Mouse (Mus musculus) heart, postnatal 0 days (tissue): ENCODE measurements at regions not wholly inside any gene's neighbourhood (a gene's known extent, or its start where the extent isn't known, plus 50 kb on each side); places are given as distances from the start of the nearest gene placed in this dataset.

ENCODE experiments used
- ATAC-seq: fragments of 200-750 bp; cut with Nextera tagmentation; 2 replicates; pipeline ENCODE4 v1.8.0; 2017; ENCODE audit warnings: low read depth, moderate number of reproducible peaks, moderate library complexity; ENCODE audit not compliant: insufficient read depth
- DNase-seq: peaks from one replicate; pipeline ENCODE4 v3.0.0-alpha.2; 2016; ENCODE audit warnings: low spot score
- H3K27ac ChIP-seq: fragments of 300-500 bp; sonication (generic); 2 replicates; pipeline ENCODE4 v1.5.1; 2014; ENCODE audit warnings: low read depth, mild to moderate bottlenecking
- H3K27me3 ChIP-seq: fragments of 300-500 bp; sonication (generic); 2 replicates; pipeline ENCODE4 v1.6.1; 2014; ENCODE audit warnings: low read length, mixed read lengths; ENCODE audit not compliant: control insufficient read depth, insufficient read depth
- H3K36me3 ChIP-seq: fragments of 300-500 bp; sonication (generic); replicated peaks from 2 replicates; pipeline ENCODE4 v1.6.1; 2014; ENCODE audit warnings: low read length, mixed read lengths; ENCODE audit not compliant: control insufficient read depth, insufficient read depth
- H3K4me1 ChIP-seq: fragments of 300-500 bp; sonication (generic); 2 replicates; pipeline ENCODE4 v1.6.1; 2014; ENCODE audit warnings: antibody characterized with exemption; ENCODE audit not compliant: control insufficient read depth, insufficient read depth
- H3K4me2 ChIP-seq: fragments of 300-500 bp; sonication (generic); 2 replicates; pipeline ENCODE4 v1.6.1; 2014; ENCODE audit warnings: low read depth, mild to moderate bottlenecking, low read length, moderate library complexity
- H3K4me3 ChIP-seq: fragments of 300-500 bp; sonication (generic); 2 replicates; pipeline ENCODE4 v1.5.1; 2014; ENCODE audit warnings: low read depth, low read length
- H3K9ac ChIP-seq: fragments of 300-500 bp; sonication (generic); replicated peaks from 2 replicates; pipeline ENCODE4 v1.6.1; 2014; ENCODE audit warnings: low read depth, low read length, mixed read lengths
- H3K9me3 ChIP-seq: fragments of 300-500 bp; sonication (generic); replicated peaks from 2 replicates; pipeline ENCODE4 v1.6.1; 2016; ENCODE audit warnings: low read length; ENCODE audit not compliant: control insufficient read depth
- CTCF ChIP-seq: IDR thresholded peaks from 2 replicates; pipeline ENCODE4 v1.5.1; 2016; ENCODE audit warnings: antibody characterized with exemption, control low read depth, low read depth
- EP300 ChIP-seq: IDR thresholded peaks from 2 replicates; pipeline ENCODE4 v1.6.1; 2016; ENCODE audit warnings: antibody characterized with exemption, low read depth
- WGBS: fragments of 180-500 bp; shearing (Covaris S2); extraction: QIAGEN DNeasy Blood & Tissue Kit; methylation state at CpG from one replicate; pipeline ENCODE4 v1.1.7; 2014; 5-methylcytosine and 5-hydroxymethylcytosine counted together

- TF ChIP-seq EP300: no peak
- TF ChIP-seq CTCF: no peak
- no peak overlapping the region for H3K4me3 ChIP-seq
- 85% methylated on average over 4 of the region's 4 CpGs for WGBS
Observed at GRCm38 (mm10) chr4:54156146-54156545, 330.3 kb downstream of the Tmem38b start.

GRCm38 (mm10) chr4:54161337-54161993, 335.6 kb downstream of the Tmem38b start:
- 90% methylated on average over 9 of the region's 9 CpGs for WGBS
- no peak overlapping the region for H3K4me2 ChIP-seq
- H3K27me3 ChIP-seq: no peaks in the 10 kb centered on the region
- no peak overlapping the region for H3K4me3 ChIP-seq
- H3K36me3 ChIP-seq: no peaks in the 10 kb centered on the region
- no peaks in the 10 kb centered on the region for H3K9me3 ChIP-seq
- ATAC-seq (no peak), DNase-seq (no peak)
- no peak overlapping the region for H3K27ac ChIP-seq
- H3K9ac ChIP-seq: no peak overlapping the region
- H3K4me1 ChIP-seq: no peaks in the 10 kb centered on the region
- TF ChIP-seq CTCF (no peak), EP300 (no peak)

More at GRCm38 (mm10) chr4:54156146-54156545, 330.3 kb downstream of the Tmem38b start:
- H3K27ac ChIP-seq: no peak overlapping the region
- H3K9me3 ChIP-seq: no peaks in the 10 kb centered on the region
- DNase-seq: no peak
- no peaks in the 10 kb centered on the region for H3K36me3 ChIP-seq
- no peaks in the 10 kb centered on the region for H3K4me1 ChIP-seq
- no peak overlapping the region for H3K4me2 ChIP-seq
- no peaks in the 10 kb centered on the region for H3K27me3 ChIP-seq
- ATAC-seq: no peak
- H3K9ac ChIP-seq: no peak overlapping the region

GRCm38 (mm10) chr4:54162308-54162707, 336.5 kb downstream of the Tmem38b start:
- H3K4me1 ChIP-seq: no peaks in the 10 kb centered on the region
- no peak for DNase-seq
- H3K9ac ChIP-seq: no peak overlapping the region
- H3K4me3 ChIP-seq: no peak overlapping the region
- WGBS: 82% methylated on average over 8 of the region's 8 CpGs
- H3K4me2 ChIP-seq: no peak overlapping the region
- no peaks in the 10 kb centered on the region for H3K27me3 ChIP-seq
- no peak for ATAC-seq
- no peak overlapping the region for H3K27ac ChIP-seq
- H3K36me3 ChIP-seq: no peaks in the 10 kb centered on the region
- no peaks in the 10 kb centered on the region for H3K9me3 ChIP-seq
- TF ChIP-seq EP300 (no peak), CTCF (no peak)

GRCm38 (mm10) chr4:54170202-54170931, 344.5 kb downstream of the Tmem38b start:
- no peak for DNase-seq

GRCm38 (mm10) chr4:54184213-54184612, 358.4 kb downstream of the Tmem38b start:
- Histone ChIP-seq H3K27me3 (no peaks in the 10 kb centered on the region), H3K9me3 (peaks cover 6% of the 10 kb centered on the region; the same call in 1 of the 2 replicates), H3K4me3 (no peak overlapping the region), H3K36me3 (no peaks in the 10 kb centered on the region), H3K4me2 (no peak overlapping the region), H3K4me1 (no peaks in the 10 kb centered on the region), H3K27ac (no peak overlapping the region), H3K9ac (no peak overlapping the region)
- no peak for DNase-seq
- no peak for TF ChIP-seq CTCF
- no peak for TF ChIP-seq EP300
- ATAC-seq: no peak
- WGBS: 78% methylated on average over 1 of the region's 1 CpGs

More at GRCm38 (mm10) chr4:54170202-54170931, 344.5 kb downstream of the Tmem38b start:
- Histone ChIP-seq H3K9ac (no peak overlapping the region), H3K4me2 (no peak overlapping the region), H3K4me1 (no peaks in the 10 kb centered on the region), H3K4me3 (no peak overlapping the region), H3K36me3 (no peaks in the 10 kb centered on the region), H3K9me3 (no peaks in the 10 kb centered on the region), H3K27ac (no peak overlapping the region), H3K27me3 (no peaks in the 10 kb centered on the region)
- WGBS: 84% methylated on average over 13 of the region's 13 CpGs
- no peak for TF ChIP-seq EP300
- no peak for TF ChIP-seq CTCF
- no peak for ATAC-seq
